Mouse (Mus musculus) frontal cortex, postnatal 10 days (tissue): Measurements from ENCODE around the gene Krtap11-1.

Source experiments
- DNase-seq, 2 experiments: peaks; one replicate each; pipeline ENCODE4 v3.0.0; 2022; ENCODE audit warnings: low spot score in 2 of 2, mixed read lengths in 1 of 2

The Krtap11-1 gene

DNA sequence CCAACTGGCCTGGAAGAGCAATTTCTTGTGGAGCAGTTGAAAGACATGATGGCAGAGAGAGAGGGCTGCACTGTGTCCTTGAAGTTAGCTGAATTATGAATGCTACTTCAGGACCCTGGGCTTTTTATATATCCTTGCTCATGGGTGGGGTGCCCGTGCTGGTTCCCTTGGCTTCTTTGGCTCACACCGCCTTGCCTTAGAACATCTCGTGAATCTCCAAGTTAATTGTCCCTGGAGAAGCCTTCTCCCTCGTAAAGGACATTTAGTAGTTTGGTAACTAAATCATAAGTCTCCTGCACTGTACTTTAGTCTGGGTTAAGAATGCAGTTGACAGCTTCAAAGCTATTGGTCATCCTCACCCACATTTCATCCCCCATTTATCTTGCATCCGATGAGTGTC lies at the start of gene Krtap11-1:
TSS of gene Krtap11-1 (minus strand) at position 101 of the 400 bp plus-strand sequence.
- DNase-seq = no peak

DNA sequence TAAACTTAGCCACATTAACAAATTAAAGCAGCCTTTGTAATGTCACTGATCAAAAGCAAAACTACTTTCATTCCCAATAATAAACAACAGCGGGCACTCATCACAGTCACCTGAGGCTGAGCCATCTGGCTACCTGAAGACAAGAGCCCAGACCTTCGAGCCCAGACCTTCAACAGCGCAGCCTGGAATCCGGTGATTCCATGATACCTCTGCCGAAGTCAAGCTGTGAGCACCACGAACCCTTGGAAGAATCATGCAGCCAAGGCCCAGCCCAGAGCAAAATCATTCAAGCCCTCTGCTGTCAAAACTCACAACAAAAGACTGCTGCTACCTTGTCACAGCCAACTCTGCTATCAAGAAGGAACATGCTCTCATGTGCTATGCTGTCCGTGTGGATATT lies 47.2 kb upstream of the Krtap11-1 start:
- DNase-seq = no peak

DNA sequence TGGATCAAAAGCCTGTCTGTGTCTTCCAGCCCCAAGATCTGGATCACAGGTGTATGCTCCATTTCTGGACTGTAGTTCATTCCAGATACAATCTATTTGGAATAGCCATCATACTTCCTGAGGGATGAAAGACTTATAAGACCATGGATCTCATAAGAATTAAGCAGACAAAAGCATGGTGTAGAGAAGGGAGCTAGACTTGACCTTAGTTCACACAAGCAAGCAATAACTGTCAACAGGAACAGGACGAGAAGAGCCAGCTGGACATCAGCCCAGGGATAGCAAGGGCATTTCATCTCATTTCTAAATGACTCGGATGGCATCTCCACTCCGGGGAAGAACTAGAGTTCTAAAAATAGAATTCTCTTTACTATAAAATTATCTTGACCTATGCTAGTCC lies 46.3 kb upstream of the Krtap11-1 start:
- no peak for DNase-seq

DNA sequence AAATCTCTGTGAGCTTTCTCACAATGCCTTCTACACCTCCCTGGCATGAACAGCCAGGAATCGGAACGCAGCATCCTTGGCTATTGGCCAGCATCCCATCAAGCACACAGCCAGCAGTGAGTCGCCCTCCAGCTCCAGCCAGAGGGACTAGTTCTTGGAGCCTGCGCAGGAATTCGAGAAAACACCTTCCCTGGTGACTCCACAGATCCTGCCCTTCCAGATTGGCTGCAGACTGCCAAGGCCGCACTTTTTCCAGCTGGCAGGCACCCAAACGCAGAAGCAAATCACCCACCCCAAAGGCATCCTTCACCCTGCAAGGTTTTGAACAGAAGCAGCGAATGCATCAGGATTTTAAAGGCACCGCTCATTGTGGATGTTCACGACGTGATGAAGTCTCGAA lies 42.7 kb upstream of the Krtap11-1 start:
- no peak for DNase-seq

DNA sequence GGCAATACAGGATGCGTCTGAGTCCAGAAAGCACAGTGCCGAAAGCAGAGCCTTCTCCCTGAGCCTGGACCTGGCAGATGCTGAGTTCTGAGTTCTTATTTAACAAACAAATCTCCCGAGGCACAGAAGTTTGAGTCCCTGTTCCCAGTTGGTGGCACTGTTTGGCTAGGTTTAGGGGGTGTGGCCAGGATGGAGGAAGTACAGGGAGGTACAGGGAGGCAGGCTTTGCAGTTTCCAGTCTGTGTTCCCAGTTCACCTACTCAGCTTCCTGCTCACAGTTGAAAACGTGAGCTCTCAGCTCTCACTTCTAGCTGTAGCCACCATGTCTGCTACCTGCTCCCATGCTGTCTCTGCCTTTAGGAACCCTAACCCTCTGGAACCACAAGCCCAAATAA lies 37.8 kb upstream of the Krtap11-1 start:
- DNase-seq = no peak

DNA sequence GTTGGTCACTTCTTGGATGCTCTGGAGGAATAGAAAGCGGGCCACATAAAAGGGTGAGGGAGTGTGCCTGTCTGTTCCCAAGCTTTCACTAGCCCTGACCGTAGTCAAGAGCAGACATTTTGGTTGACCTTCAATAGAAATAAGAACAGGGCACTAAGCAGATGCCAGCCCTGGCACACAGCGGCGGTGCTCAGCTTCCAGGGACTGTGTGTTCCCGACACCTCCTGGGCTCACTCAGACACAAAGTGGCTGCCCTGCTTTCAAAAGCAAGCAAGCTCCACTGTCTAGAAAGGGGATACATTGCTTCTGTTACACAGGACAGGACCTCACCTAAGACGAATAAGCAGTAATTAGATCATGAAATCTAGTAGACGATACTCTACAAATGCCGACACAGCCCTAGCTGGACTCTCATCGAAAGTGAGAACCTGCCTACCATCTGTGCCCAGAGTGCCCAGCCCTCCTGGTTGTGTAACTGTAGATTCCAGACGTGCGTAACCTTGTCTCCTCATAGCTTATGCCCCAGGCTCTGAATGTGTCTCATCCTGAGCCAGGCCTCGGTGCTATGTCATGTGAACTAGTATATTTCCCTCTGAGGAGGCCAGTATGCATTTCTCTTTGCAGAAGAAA lies 37.3 kb upstream of the Krtap11-1 start:
- peak; percentile 15 to 50 for DNase-seq

DNA sequence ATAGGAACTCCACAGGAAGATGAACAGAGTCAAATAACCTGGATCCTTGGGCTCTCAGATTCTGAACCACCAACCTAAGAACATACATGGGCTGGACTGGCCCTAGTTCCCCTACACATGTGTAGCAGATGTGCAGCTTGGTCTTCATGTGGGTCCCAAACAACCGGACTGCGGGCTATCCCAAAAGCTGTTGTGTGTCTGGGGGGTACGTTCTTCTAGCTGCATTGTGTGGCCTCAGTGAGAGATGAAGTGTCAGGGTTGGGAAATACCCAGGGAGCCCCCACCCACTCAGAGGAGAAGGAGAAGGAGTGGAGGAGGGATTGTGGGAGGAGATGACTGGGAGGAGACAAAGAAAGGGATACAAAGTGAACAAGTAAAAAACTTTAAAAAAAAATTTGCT lies 36.0 kb upstream of the Krtap11-1 start:
- DNase-seq = no peak

DNA sequence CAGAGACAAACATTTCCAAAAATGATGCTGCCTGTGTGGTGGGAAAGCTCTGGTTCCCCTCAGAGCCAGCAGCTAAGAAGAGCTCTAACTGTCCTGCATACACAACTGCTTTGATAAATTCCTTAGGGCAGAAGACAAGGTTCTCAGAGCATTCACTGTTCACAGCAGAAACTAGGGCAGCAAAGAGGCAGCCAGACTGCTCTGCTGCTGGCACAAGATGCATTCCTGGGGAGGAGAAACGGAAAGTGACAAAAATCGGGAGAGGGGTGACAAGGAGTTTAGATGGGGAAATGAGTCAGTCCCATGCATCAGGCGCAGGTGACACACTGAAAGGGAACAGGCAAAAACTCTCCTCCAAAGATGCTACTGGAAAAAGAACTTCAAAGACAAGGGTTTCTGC lies 16.2 kb upstream of the Krtap11-1 start:
- no peak for DNase-seq

DNA sequence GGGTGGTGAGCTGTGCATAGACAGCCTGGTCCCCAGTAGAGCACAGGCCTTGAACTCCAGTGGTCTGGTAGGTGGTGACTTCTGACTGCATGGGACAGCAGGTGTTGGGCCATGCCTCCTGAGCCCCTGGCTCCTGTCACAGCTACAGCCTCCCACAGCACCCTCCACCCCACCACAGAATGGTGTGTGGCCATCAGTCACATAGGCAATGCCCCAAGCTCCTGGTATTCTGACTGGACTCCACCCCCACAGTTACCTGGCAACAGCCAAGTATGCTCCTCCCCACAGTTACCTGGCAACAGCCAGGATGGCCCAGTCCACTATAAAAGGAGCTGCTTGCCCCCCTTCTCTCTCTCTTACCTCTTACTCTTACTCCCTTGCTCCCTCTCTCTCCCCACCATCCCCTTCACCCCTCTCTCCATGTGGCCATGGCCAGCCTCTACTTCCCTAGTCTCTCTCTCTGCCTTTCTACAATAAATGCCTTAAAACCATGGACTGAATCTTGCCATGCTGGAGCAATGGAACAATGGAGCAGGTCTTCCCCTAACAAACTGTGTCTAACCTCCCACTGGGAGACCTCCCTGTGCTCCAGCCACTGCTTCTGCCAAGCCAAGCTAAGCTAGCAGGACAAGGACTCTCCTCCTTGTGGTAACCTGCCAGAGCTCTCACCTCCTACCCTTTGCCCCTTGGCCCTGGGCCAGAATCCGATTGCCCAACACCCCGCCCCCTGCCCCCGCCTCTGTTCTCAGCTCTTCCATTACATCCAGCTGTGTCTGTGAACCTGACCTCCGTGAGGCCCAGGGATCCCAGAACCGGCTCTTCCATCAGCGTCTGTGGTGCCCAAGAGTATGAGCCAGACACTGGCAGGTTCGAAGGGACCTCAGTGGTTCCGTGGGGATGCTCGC lies 14.9 kb upstream of the Krtap11-1 start:
- DNase-seq = no peak

DNA sequence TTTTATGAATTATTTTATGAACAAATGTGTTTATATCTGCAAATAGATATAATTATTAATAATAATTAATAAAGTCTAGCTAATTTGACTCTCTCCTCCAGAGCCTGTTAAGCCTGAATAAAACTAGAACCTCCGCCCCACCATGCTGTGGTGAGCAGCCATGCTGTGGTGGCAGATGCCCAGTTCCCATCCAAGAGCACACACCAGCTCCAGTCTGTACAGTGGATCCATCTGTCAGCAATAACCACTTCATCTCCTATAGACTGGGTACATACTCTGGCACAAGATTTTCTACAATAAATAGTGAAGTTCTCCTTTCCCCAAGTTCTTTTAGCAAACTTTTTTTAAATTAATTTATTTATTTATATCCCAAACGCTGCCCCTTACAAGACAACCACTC lies 10.7 kb upstream of the Krtap11-1 start:
- no peak for DNase-seq

DNA sequence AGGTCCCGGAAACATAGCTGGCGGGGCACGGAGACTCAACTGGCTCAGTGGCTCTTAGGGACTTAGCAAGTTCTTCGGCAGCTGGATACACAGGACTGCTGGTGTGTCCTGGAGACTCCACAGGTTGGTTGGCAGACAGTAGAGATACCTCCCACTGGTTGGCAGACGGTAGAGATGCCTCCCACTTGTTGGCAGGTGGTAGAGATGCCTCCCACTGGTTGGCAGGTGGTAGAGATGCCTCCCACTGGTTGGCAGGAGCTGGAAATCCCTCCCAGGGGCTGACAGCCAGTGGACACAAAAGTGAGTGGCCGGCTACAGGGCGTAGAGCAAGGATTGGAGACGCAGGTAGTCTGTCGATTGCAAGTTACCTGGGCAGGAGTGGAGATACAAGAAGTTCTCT lies 467 bp downstream of the Krtap11-1 start:
- DNase-seq = peak in 1 of 2 experiments; percentile 26

DNA sequence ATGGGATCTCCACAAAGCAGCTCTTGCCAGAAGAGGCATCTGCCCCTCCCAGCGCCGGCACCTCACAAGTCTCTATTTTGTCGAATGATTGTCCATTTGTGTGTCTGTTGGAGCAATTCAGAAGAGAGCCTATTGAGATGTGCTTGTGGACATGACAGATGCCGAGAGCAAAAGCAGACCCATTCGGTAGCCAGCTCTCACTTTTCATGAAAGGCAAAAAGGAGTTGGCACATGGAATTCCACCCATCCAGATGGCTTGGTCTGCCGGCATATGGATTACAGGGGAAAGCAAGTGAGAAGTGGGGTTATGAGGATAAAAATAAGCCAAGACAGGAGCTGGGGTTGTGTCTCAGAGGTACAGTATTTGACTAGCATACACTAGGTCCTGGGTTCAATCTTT lies 1.8 kb downstream of the Krtap11-1 start:
- no peak for DNase-seq

DNA sequence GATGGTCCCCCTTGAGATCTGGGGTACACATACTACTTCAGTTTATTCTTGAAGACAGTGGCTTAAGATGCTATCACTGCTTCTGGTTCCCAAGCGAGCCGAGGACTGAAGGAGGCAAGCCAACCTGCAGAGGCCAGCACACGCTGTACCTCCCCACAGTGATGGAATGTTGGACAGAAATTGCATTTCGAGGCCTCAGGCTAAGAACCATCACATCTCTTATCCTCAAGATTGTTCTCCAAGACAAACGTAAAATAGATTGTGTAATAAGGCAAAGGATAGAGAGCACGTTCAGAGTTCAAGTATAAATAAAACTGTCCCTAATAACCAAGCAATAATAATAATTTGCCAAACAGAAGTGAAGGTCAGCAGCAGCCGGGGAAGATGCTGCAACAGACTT lies 2.8 kb downstream of the Krtap11-1 start:
- no peak for DNase-seq

DNA sequence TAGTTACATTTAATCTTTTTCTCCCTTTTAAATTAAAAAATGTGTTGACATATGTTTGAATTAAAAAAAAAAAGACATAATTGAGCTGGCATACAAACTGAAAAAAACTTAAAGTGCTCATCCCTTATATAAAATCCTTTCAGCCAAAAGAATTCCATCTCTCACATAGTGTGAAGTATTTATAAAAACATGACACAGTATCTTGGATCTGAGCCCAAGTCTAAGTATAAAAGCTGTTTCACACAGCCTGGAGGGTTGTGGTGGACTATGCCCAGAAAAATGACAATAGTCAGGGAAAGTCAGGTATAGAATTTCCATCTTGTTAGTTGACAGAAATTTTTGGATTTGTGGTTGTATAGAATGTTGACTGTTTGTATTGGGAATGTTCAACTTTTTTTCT lies 20.7 kb downstream of the Krtap11-1 start:
- DNase-seq = no peak

DNA sequence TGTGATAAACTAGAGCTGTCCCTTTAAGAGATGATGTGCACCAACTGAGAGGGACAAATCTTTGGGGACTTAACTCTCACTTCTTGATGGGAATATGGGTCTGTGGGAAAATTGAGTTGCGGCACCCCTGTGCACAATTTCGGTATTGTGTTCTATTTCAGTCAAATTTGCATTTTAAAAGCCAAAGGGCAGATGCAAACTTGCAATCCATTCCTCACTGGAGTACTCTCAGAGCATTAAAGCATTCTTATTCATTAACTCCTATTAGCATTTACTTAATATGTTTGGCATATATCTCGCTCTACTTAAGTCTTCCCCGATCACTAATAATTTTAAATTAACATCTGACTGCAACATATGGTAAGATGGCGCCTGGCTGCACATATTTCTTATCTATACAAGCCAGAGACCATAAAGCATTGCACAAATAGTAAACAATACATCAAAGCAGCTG lies 32.9 kb downstream of the Krtap11-1 start:
- no peak for DNase-seq

DNA sequence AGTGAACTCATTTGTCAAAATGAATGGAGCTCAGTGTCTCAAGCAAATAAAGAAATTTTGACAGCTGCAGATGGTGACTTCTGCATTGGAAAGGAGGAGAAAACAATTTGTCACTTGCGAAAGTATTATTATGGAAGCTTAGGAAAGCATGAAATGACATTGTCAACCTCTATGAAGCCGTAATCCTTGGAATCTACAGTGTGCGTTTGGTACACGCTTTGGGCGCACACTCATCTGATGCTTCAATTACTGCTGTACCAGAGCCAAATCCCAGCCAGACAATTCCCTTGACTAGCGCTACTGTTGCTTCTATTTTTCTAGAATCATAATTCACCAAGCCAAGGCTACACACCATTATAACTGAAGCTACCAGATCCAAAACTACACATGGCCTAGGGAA lies 33.6 kb downstream of the Krtap11-1 start:
- DNase-seq = no peak

DNA sequence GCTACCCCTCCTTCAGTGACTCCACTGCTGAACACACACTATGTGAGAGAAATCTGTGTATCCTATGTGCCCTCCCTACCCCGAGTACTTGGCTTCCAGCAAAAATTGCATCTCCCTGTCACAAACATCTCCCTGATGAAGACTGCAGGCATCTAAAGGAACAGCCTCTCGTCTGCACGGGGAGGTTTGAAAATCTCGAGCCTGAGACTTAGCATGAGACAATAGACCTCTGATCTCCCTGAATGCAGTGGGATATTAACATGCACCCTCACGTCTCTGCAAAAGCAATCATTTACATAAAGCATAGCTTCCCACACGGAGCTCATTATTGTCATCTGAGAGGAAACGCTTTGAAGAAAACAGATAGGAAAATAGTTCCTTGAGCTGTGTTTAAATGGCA lies 40.4 kb downstream of the Krtap11-1 start:
- DNase-seq = peak; percentile 18 to 20

DNA sequence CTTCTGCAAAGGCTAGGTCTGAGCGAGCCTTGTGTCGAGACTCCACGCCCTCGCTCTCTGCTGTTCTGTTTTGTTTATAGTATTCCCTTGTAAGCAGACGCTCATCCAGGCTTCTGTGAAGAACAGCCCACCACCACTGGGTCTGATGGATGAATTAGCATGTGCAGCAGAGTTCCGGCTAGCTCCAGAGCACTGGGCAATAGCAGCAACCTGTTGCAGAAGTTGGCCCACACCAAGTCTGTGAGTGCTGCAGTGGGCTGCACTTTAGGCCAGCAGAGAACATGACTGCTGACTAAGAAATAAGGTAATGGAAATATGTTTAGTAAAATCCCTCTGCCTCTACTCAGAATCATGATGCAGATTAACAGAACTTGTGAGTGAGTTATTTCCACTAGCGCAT lies 41.1 kb downstream of the Krtap11-1 start:
- no peak for DNase-seq

DNA sequence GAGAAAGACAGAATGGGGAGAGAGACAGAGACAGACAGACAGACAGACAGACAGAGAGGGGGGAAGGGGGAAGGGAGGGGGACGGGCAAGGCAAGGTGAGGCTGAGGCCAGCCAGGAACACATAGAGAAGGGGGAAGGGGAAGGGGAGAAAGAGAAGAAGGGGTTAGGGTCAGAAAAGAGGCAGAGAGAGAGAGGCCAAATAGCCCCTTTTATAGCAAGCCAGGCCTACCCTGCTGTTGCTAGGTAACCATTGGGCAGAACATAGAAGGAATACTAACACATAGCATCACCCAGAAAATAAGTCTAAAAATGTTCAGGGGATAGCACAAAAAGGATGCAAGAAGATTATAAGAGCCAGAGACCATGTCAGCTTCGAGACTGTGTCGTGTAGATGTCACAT lies 42.6 kb downstream of the Krtap11-1 start:
- no peak for DNase-seq

DNA sequence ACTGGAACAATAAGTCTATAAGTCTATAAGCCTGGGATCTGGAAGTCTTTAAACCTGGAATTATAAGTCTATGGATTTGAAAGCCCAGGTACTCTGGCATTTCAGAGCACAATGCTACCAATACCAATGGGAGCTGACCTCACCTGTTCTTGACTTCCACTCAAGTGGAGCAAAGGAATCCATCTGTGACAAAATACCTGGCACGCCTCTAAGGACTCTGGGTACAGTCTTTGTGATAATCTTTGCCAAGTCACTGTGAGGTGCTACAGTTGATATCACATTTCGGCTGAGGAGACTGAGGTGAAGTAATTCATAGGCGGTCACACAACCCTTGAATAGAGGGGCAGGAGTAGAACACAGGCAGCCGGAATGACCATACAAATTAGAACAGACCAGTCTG lies 50.0 kb downstream of the Krtap11-1 start:
- no peak for DNase-seq

DNA sequence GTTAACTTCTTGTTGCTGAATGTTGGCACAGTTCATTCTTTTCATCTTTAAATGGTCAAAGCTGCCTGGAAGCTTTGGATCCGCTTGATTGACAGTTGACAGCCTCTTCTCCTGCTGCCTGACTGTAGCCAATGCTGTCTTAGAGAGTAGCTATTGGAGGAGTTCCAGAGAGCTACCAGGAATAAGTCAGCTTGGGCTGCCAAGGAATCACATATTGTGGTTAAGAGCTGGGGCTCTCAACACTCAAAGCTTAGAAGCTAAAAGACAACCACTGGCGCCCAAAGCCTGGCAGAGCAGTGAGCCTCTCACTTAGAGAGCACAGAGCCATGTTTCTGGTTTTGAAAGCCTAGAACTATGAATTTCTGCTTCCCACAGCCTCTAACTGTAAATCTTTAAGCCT lies 50.4 kb downstream of the Krtap11-1 start:
- no peak for DNase-seq
